Mouse (Mus musculus) 416B (cell line): ENCODE measurements around the gene Nln.
A peak's percentile ranks its signal among the peaks of the same experiment; 100 is the strongest.

Experiments used
- DNase-seq: peaks from one replicate; pipeline ENCODE4 v3.0.0; 2011; ENCODE audit warnings: low read depth

Nln gene

DNA sequence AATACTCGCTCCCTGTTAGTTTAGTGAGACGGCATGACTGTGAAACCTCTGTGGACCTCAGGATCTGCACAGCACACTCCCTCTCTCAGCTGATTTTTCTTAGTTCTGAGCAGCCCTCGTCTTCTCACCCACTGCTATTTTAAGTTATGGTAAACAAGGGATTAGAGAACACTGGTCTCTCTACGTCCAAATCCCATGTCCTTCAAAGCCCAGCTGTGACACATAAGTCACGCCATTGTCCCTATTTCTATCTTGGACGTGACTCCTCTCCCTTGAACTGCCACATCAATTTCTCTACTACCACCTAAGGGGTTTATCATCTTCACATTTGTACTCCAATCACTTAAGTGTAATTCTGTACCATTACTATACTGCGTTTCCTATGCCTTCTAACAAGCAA lies 13.5 kb downstream of the Nln start:
- DNase-seq = no peak

DNA sequence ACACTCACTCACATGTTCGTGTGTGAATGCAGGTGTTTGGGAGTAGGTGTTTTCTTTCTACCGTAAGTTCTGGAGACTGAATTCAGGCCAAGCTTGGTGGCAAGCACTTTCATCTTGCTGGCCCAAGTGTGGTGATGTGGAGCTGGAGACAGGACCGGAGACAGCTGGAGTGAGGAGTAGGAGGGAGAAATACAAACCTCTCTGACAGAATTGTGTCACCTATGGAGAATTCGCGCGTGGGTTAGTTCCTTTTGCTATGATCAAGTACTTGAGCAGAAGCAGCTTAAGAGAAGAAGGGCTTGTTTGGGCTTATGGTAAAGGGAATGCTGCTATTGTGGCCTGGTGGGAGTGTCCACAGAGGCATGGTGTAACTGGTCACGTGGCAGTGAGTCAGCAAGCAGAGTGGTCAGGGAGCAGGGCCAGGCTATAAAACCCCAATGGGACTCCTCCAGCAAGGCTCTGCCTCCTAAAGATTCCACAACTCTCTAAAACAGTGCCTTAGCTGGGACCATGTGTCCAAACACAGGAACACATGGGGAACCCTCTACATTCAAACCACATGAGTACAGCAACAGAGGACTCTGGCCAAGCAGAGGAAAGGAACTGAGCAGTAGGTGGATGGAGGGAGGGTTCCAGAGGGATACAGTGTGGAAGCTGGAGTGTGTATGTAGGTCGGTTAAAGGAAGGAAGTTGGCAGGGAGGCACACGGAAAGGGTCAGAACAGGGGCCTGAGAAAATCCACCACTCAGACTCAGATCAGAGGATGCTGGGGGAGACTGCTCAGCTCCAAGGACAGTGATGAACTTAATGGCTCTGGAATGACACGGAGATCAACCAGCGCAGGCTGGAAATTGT lies 14.7 kb downstream of the Nln start:
- DNase-seq = peak; percentile 89

DNA sequence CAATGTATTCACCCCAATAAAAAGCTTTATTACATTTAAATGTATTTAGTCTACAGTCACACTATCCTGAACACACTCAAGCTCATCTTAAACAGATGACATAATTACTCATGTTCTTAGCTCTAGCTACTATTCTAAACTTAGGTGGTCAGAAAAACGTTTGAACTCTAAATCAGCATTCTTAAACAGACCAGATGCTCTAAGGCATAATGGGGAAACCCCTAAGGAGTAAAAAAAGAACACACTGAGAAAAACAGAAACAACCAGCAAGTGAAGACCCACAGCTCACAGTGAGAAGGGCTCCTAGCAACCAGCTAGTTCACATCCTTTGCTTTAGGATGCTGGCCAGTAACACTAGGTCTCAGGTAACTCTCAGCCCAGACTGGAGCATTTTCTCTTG lies 17.7 kb downstream of the Nln start:
- DNase-seq = no peak

DNA sequence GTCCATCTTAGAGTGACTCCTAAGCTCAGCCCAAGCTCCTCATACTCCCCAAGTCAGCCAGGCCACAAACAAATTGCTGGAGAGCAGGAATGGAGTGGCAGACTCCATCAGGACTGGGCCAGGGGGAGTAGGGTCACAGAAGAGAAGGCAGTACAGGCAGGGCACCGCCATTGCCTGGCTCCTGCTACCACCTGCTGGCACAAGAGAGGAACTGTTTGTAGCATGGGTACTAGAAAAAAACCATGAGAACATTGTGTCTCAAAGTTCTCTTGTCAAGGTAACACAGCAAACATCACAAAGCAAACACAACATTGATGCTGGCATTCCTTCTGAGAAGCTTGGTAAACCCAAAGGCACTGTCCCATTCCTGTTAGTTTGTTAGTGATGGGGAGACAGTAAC lies 20.0 kb downstream of the Nln start:
- DNase-seq = peak; percentile 70

DNA sequence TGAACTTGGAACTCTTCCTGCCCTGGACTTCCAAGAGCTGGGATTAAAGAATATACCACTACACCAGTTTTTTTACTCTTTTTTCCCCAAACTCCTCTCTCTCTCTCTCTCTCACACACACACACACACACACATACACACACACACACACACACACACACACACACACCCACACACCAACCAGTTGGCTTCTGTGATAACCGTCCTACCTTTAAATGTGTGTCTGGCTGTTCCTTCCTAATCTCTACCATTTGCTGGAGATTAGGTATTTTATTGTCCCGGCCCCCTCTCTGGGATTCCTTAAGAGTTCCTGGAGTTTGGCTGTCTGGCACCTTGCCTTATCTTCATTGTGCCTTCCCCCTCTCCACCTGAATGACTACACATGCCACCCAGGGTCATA lies 24.8 kb downstream of the Nln start:
- DNase-seq = no peak

DNA sequence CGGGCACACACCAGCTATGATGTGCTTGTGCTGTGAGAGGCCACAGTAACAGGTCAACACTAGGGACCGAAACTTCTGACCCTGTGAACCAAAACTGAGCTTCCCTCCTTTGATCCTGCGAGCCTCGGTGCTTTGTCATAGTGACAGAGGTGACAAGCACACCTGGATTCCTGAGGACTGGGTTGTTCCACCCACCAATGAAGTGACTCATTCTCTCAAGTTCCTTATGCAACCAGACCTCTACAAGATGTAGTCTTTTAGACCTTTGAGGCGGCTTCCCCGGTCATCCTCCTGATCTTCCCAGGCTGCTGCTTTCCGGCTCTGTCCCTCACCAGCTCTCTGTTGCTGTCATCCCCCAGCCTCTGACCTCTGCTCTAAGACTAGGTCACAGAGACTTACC lies 26.9 kb downstream of the Nln start:
- DNase-seq = no peak

DNA sequence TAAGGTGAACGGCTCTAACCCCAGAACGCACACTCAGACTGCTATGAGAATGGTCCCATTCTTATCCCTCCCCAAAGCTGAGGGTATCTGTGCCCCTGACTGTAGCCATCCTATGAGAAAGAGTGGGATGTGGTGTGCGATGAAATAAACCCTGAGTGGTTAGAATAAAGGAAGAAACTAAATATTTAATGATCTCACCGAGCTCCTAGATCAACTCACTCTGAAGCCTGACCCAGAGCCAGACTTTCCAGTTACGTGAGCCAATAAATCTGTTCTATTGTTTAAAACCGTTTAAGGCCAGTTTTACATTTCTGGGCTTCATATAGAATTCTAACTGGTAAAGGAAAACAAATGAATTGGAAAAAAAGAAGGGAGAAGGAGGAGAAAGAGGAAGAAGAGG lies 32.4 kb downstream of the Nln start:
- no peak for DNase-seq

DNA sequence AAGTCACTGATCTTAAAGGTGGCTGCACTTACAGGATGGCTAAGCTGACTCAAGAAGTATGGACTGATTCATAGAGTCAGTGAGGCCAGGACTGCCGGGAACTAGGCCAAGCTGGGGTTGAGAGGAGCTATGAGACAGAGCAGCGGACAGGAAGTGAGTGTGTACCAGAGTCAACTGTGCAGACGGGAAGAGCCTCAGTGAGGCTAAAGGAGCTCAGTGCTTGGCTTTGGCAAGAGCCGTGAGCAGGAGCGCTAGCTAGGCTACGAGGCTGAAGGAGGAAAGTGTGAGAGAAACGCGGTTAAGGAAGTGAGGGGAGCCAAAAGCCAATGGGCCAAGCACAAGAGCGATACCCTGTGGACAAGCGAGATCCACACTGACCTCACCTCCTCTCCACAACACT lies 34.7 kb downstream of the Nln start:
- DNase-seq = peak; percentile 77

DNA sequence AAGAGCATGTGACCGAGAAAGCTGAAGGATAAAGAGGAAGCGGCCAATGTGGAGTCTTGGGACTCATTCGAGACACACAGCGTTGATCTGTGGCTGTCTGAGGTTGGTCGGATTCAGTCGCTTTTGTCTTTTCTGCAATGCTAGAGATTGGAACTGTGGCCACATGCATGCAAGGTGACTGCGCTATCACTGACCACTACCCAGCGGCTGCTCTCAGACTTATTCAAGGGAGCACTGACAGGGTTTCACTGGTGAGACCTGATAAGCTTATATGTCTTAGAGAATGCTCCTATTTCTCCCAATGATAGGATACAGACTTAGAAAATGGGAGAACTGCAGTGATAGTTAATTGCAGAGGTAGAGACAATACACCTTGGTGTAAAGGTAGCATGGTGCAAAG lies 35.2 kb downstream of the Nln start:
- no peak for DNase-seq

DNA sequence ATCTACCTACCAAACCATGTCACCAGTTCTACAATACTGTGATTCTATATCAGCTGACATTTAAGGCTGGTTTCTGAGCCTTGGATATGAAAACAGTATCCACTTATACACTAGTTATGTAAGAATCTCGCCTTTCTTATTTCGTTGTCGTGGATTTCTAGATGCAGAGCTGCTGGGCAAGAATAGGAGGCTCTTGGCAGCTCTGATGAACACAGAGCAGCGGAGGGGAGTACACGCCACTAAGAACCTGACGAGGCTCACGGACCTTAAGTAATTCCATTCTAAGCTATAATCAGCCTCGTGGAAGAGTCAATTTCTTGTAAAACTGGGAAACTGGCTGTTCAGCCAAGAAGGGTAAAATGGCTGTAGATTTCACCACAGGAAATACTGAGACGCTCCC lies 37.1 kb downstream of the Nln start:
- no peak for DNase-seq

DNA sequence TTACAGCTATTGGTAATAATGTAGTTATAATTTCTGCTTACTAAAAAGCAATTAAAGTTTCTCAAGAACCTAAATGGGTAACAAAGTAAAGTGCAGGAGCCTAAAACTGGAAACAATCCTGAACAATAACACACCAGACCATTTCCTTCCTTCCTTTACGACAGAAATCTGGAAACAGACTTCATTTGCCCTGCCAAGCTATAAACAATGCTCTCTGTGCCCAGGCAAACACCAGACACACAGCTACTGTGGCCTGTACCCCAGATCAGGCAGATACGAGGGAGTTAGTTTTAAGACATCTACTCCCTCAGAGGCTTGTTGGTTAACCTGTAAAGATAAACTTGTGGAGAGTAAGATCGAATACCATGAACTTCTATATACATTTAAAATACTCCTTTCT lies 38.7 kb downstream of the Nln start:
- DNase-seq = no peak

DNA sequence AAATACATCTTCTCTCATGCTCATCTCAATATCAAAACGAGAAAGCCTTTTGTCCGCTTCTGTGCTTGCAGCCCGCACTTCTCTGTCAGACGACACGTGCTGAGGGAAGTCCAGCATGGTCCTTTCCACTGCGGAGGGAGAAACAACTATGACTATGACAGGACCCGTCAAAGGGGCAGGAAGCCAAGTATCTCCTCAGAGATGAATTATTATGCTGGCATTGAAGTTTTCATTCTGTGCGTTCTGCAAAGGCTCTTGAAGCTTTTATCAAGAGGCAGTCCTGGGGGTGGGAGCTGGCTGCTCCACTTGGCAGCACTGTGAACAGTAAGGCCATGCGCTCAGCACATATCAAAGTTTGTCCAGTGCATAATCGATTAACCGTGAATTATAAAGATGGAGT lies 40.2 kb downstream of the Nln start:
- DNase-seq = no peak

DNA sequence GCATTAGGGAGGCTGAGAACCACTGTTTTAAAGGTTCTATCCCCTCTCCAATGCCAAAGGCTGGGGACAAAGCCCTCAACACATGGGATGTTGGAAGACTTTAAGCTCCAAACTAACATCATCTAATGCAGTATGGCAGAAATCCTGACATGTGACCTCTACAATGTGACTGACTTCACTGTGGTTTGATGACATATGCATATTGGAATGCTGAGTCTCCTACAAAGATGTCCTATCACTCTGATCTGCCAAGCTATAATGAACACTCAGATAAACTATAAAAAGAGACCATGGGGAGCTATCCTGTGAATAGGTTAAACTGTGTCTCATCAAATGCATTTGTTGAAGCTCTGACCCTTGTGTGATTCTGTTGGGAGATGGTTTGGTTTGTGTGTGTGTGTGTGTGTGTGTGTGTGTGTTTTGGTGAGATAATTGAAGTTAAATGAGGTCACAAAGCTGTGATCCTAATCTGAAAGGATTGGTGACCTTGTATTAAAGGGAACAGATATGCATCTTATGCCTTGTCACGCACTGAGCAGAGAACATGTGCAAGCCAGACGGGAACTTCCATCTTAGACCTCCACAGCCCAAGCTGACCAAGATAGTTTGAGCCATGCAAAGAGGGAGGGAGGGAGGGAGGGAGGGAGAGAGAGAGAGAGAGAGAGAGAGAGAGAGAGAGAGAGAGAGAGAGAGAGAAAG lies 43.6 kb downstream of the Nln start:
- DNase-seq = no peak

DNA sequence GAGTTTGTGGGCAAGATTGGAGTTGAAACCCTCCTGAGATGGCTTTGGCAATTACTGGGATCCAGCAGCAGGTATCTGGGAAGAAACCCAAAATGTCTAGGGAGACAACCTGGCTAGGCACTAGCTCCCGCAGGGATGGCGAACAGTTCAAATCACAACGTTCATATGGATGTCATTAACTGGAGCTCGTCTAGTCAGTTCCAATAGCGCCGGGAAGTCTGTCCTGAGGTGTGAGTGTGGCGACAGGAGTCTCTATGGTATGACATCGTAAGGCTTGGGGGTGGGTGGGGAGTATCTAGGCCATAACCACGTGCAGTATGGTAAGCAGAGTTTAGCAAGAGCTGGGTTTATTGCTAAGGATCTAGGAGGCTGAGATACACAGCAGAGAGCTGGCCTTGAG lies 46.4 kb downstream of the Nln start:
- no peak for DNase-seq

DNA sequence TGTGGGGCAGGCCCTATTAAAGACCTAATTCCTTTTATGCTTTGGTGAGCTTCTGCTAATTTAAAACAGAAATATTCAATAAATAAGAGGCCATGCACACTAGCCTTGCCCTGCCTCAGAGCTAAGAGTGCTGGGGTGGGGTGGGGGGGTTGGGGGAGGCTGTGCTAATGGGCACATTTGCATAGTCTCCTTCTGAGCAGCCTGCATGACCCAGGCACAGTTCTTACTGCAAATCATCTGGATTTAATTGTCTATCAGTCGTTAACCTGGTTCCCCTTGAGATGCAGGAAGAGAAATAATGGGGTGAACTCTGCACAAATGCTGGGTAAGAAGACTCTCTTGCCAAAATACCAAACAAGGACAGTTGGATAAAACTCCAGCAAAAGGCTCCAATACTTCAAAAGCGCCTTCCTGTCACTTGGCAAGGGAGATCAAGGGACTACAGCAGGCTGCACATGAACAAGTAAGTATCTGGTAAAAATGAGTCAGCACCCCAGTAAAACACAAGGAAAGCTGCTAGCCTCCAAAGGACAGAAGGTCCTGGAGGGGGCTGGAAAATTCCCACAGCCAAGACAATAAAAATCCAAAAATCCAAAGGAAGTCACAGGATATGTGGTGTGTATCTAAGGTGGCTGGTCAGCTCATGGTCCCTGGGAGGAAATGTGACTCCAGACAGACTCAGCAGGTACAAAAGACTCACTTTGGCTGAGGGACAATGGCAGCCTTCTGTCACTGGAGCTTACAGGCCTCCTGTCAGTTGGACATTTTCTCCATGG lies 47.3 kb downstream of the Nln start:
- DNase-seq = no peak

DNA sequence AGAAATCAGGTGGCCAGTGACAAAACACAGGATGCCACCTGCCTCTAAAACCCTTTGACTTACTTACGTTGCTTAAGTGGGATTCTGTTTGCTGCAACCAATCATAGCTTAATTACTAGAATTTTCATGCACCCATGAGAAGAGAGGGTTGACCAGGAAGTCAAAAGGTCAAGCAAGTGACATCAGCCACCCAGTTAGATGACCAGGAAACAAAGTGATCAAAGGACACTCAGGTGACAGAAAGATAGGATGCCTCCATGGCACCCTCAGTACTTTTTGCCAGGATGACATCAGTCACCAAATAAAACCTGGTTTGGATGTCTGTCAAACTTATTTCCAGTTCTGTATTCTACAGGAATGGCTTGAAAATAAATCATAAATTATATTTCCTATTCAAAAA lies 49.2 kb downstream of the Nln start:
- DNase-seq = no peak

DNA sequence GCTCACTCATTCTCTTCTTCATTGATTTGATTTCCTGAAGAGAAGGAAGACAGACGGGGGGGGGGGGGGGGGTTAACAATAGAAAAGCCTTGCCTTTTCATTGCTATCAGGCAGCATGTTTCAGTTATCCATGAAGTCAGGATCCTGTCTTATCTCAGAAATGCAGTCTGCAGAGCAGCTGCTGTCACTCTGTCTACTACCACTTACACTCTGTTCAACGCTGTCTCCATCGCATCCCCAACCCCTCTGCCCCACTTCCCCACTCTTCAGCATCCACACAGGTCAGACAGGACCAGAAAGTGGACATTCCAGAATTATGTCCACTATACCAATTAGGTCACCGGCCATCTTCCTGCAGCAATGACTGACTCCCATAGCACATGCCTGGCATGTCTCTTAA lies 49.9 kb downstream of the Nln start:
- DNase-seq = no peak

DNA sequence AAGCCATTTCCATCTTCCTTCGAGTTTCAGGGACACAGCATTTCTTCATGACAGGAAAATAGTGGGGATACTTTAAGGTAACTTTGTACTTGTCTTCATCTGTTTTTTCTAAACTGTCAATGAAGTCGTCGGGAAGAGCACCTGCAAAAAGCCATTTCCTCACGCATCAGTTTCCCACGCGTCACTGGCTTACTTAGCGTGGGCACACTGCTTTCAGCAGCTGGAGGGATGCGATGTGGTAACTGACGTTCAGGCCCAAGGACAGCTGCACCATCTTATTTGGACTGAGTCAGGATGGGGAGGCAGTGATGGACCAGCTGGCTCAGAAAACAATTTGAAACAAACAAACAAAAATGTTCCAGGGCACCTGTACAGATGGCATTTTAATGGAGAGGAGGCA lies 50.7 kb downstream of the Nln start:
- DNase-seq = no peak

DNA sequence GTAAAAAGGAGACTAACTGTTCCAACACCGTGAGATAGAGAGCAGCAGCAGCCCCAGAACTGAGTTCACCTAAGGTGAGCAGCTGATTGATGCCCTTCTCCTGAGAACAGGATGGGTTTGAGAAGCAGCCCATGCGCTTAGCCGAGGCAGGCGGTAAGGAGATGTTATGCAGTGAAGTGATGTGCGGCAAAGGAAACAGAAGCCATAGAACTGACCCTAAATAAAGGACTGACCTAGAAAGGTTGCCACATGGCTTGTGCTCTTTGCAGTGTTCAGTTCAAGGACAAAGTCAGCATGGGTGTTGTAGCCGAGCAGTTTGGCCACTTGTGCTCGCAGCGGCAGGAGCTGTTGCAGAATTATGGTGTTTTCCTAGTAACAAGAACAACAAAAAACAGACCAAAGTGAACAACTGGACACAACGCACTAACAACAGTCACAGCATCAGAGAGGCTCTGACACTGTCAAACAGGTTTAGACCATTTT lies 57.1 kb downstream of the Nln start:
- DNase-seq = no peak

DNA sequence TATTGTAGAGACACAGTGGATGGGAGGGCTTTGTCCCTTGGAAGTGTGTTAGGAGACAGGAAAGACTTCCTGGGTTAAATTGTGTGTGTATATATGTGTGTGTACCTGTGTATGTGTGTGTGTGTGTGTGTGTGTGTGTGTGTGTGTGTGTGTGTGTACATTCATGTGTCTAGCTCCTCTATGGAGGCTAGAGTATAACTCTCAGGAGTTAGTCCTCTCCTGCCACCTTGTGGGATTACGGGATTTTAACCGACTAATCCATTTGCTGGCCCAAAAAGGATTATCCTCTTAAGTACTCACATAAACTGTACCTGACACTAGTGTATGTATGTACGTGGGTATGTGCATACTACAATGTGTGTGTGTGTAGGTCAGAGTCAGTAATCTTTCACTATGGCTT lies 60.6 kb downstream of the Nln start:
- peak; percentile 71 for DNase-seq

DNA sequence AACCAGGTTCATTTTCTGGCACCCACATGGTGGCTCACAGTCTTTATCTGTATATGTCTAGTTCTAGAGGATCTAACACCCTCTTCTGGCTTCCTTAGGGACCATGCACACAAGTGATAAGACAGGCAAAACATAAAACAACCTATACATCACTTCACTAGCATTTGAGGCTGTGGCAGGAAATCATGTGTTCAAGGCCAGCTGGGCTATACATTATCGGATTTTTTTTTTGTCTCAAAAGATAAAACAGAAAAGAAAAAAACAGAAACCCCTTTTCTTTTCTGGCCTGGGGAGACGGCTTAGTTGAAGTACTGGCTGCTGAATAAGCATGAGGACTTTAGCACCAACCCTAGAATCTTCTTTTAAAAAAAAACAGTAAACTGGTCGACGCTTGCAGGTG lies 64.3 kb downstream of the Nln start:
- peak; percentile 70 for DNase-seq

DNA sequence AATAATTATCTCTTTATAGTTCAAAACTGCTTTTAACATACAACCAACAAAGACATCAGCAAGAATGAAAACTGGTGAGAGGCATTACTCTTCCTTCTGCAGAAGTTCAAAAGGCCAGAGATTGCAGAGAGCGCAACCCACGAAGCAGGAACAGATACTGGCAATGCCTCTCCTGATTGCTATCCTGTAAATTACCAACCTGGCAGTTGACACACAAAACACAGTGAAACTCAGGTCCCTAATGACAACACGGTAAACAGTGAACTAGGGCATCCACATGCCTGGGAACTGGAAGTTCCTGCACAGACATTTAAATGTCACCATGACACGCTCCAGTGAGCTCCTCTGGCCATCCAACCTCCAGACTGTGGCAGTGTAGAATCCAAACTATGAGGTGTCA lies 65.1 kb downstream of the Nln start:
- DNase-seq = no peak

DNA sequence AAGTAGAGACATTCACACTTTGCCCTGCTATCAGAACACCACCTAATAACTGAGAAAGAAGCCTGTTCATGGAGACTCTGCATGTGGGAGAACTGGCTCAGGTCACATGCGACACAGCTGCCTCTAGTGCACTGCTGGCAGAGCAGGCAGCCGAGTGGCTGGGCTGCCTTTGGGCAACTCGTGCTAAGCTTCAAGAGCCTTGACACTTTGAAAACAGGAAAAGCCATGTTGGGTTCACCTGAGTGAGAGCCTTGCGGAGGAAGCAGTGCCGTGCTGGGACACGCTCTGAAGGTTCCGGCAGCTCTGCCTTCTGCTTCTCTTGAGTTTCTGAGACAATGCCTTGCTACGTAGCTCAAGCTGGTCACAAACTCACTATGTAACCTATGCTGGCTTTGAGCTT lies 66.7 kb downstream of the Nln start:
- DNase-seq = no peak
